Mouse (Mus musculus) liver, embryonic 13.5 days (tissue): ENCODE measurements at regions not wholly inside any gene's neighbourhood (a gene's known extent, or its start where the extent isn't known, plus 50 kb on each side); places are given as distances from the start of the nearest gene placed in this dataset.
"Not testable (repeated sequence)": the region's sequence is repeated elsewhere in the genome, so short reads cannot be mapped to it uniquely, and the experiment has no call there.

Experiments
- ATAC-seq: fragments of 200-750 bp; cut with Nextera tagmentation; 2 replicates; pipeline ENCODE4 v1.8.0; 2017; ENCODE audit warnings: low read depth, mild to moderate bottlenecking, moderate number of reproducible peaks, moderate library complexity
- DNase-seq: peaks from one replicate; pipeline ENCODE4 v3.0.0; 2022
- H3K27ac ChIP-seq: fragments of 300-500 bp; sonication (generic); 2 replicates; pipeline ENCODE4 v1.5.1; 2015; ENCODE audit warnings: moderate library complexity, mild to moderate bottlenecking, inconsistent platforms
- H3K27me3 ChIP-seq: fragments of 300-500 bp; sonication (generic); 2 replicates; pipeline ENCODE4 v1.6.1; 2015; ENCODE audit warnings: mild to moderate bottlenecking, inconsistent platforms
- H3K36me3 ChIP-seq: fragments of 300-500 bp; sonication (generic); 2 replicates; pipeline ENCODE4 v1.6.1; 2015; ENCODE audit warnings: mild to moderate bottlenecking, inconsistent platforms
- H3K4me1 ChIP-seq: fragments of 300-500 bp; sonication (generic); replicated peaks from 2 replicates; pipeline ENCODE4 v1.6.1; 2015; ENCODE audit warnings: inconsistent platforms
- H3K4me2 ChIP-seq: fragments of 300-500 bp; sonication (generic); 2 replicates; pipeline ENCODE4 v1.6.1; 2015; ENCODE audit warnings: inconsistent platforms, mild to moderate bottlenecking, moderate library complexity
- H3K4me3 ChIP-seq: fragments of 300-500 bp; sonication (generic); replicated peaks from 2 replicates; pipeline ENCODE4 v1.5.1; 2015; ENCODE audit warnings: mild to moderate bottlenecking, inconsistent platforms
- H3K9ac ChIP-seq: fragments of 300-500 bp; sonication (generic); 2 replicates; pipeline ENCODE4 v1.6.1; 2015; ENCODE audit warnings: mild to moderate bottlenecking, inconsistent platforms
- H3K9me3 ChIP-seq: fragments of 300-500 bp; sonication (generic); replicated peaks from 2 replicates; pipeline ENCODE4 v1.6.1; 2016; ENCODE audit warnings: inconsistent platforms
- WGBS: fragments of 180-500 bp; shearing (Covaris S2); methylation state at CpG from one replicate; pipeline ENCODE4 v1.1.7; 2015; ENCODE audit not compliant: insufficient replicate concordance; 5-methylcytosine and 5-hydroxymethylcytosine counted together

GRCm38 (mm10) chr11:16607900-16608422 is 99.7 kb upstream of the Sec61g start:
- not testable (repeated sequence) for DNase-seq, H3K4me2 ChIP-seq, H3K4me3 ChIP-seq

GRCm38 (mm10) chr11:16611741-16612140 is 103.5 kb upstream of the Sec61g start:
- no peaks in the 10 kb centered on the region for H3K27me3 ChIP-seq
- no peaks in the 10 kb centered on the region for H3K4me1 ChIP-seq
- no peak overlapping the region for H3K4me3 ChIP-seq
- DNase-seq (no peak), ATAC-seq (no peak)
- 37% methylated on average over 2 of the region's 2 CpGs for WGBS
- no peaks in the 10 kb centered on the region for H3K9me3 ChIP-seq
- no peak overlapping the region for H3K4me2 ChIP-seq
- no peak overlapping the region for H3K9ac ChIP-seq
- no peaks in the 10 kb centered on the region for H3K36me3 ChIP-seq
- H3K27ac ChIP-seq, result no peak overlapping the region

More at GRCm38 (mm10) chr11:16607900-16608422, 99.7 kb upstream of the Sec61g start:
- ATAC-seq, H3K9me3 ChIP-seq, H3K36me3 ChIP-seq, H3K27ac ChIP-seq, H3K4me1 ChIP-seq, H3K27me3 ChIP-seq, H3K9ac ChIP-seq: not testable (repeated sequence)
- 70% methylated on average over 3 of the region's 3 CpGs for WGBS

GRCm38 (mm10) chr11:16612524-16612923 is 104.2 kb upstream of the Sec61g start:
- Histone ChIP-seq H3K4me1 (no peaks in the 10 kb centered on the region), H3K4me3 (no peak overlapping the region), H3K9ac (no peak overlapping the region), H3K9me3 (no peaks in the 10 kb centered on the region), H3K4me2 (no peak overlapping the region), H3K27me3 (no peaks in the 10 kb centered on the region), H3K36me3 (no peaks in the 10 kb centered on the region), H3K27ac (no peak overlapping the region)
- ATAC-seq (no peak), DNase-seq (no peak)
- WGBS, result 55% methylated on average over 3 of the region's 3 CpGs

GRCm38 (mm10) chr11:16619736-16620135 is 111.5 kb upstream of the Sec61g start:
- no peaks in the 10 kb centered on the region for H3K9me3 ChIP-seq
- H3K27ac ChIP-seq, result no peak overlapping the region
- H3K4me3 ChIP-seq, result no peak overlapping the region
- no peak overlapping the region for H3K9ac ChIP-seq
- H3K27me3 ChIP-seq, result no peaks in the 10 kb centered on the region
- no peak overlapping the region for H3K4me2 ChIP-seq
- 56% methylated on average over 1 of the region's 1 CpGs for WGBS
- H3K36me3 ChIP-seq, result no peaks in the 10 kb centered on the region
- H3K4me1 ChIP-seq, result no peaks in the 10 kb centered on the region
- DNase-seq, result no peak
- no peak for ATAC-seq

GRCm38 (mm10) chr11:16623694-16624093 is 115.4 kb upstream of the Sec61g start:
- no peaks in the 10 kb centered on the region for H3K4me1 ChIP-seq
- H3K4me3 ChIP-seq, result no peak overlapping the region
- H3K9me3 ChIP-seq, result no peaks in the 10 kb centered on the region
- WGBS, result 30% methylated on average over 2 of the region's 2 CpGs
- H3K27ac ChIP-seq, result no peak overlapping the region
- no peak for ATAC-seq
- no peak for DNase-seq
- H3K4me2 ChIP-seq, result no peak overlapping the region
- H3K36me3 ChIP-seq, result no peaks in the 10 kb centered on the region
- H3K9ac ChIP-seq, result no peak overlapping the region
- no peaks in the 10 kb centered on the region for H3K27me3 ChIP-seq

- 61% methylated on average over 7 of the region's 7 CpGs for WGBS
- H3K27me3 ChIP-seq, result no peaks in the 10 kb centered on the region
Measured at GRCm38 (mm10) chr11:16627294-16628085, 119.2 kb upstream of the Sec61g start.

GRCm38 (mm10) chr11:16629410-16630129 is 121.3 kb upstream of the Sec61g start:
- no peak overlapping the region for H3K9ac ChIP-seq
- DNase-seq (no peak), ATAC-seq (no peak)
- no peak overlapping the region for H3K4me3 ChIP-seq
- H3K36me3 ChIP-seq, result no peaks in the 10 kb centered on the region
- H3K9me3 ChIP-seq, result no peaks in the 10 kb centered on the region
- H3K4me2 ChIP-seq, result no peak overlapping the region
- no peak overlapping the region for H3K27ac ChIP-seq
- 17% methylated on average over 1 of the region's 1 CpGs for WGBS
- no peaks in the 10 kb centered on the region for H3K27me3 ChIP-seq
- no peaks in the 10 kb centered on the region for H3K4me1 ChIP-seq

More at GRCm38 (mm10) chr11:16627294-16628085, 119.2 kb upstream of the Sec61g start:
- DNase-seq, result no peak
- H3K27ac ChIP-seq, result no peak overlapping the region
- H3K4me1 ChIP-seq, result no peaks in the 10 kb centered on the region
- no peaks in the 10 kb centered on the region for H3K36me3 ChIP-seq
- H3K4me3 ChIP-seq, result no peak overlapping the region
- no peak for ATAC-seq
- no peak overlapping the region for H3K9ac ChIP-seq
- no peaks in the 10 kb centered on the region for H3K9me3 ChIP-seq
- H3K4me2 ChIP-seq, result no peak overlapping the region

GRCm38 (mm10) chr11:16635796-16636195 is 116.2 kb upstream of the Egfr start:
- not testable (repeated sequence) for H3K4me1 ChIP-seq, H3K9me3 ChIP-seq, H3K4me3 ChIP-seq, H3K27ac ChIP-seq, H3K4me2 ChIP-seq, DNase-seq, ATAC-seq, H3K27me3 ChIP-seq, H3K36me3 ChIP-seq, H3K9ac ChIP-seq
- WGBS, result 85% methylated on average over 11 of the region's 11 CpGs

- Histone ChIP-seq H3K4me3 (no peak overlapping the region), H3K9me3 (no peaks in the 10 kb centered on the region), H3K4me2 (no peak overlapping the region), H3K9ac (no peak overlapping the region), H3K36me3 (no peaks in the 10 kb centered on the region), H3K27me3 (no peaks in the 10 kb centered on the region), H3K27ac (no peak overlapping the region), H3K4me1 (no peaks in the 10 kb centered on the region)
- ATAC-seq (no peak), DNase-seq (no peak)
- 60% methylated on average over 2 of the region's 2 CpGs for WGBS
Measured at GRCm38 (mm10) chr11:16637679-16638078, 114.3 kb upstream of the Egfr start.

- no peak overlapping the region for H3K9ac ChIP-seq
- H3K4me2 ChIP-seq, result no peak overlapping the region
- ATAC-seq (no peak), DNase-seq (no peak)
- no peak overlapping the region for H3K4me3 ChIP-seq
- no peaks in the 10 kb centered on the region for H3K36me3 ChIP-seq
- no peaks in the 10 kb centered on the region for H3K4me1 ChIP-seq
- H3K27ac ChIP-seq, result no peak overlapping the region
- H3K27me3 ChIP-seq, result no peaks in the 10 kb centered on the region
- no peaks in the 10 kb centered on the region for H3K9me3 ChIP-seq
- 59% methylated on average over 4 of the region's 4 CpGs for WGBS
Measured at GRCm38 (mm10) chr11:16638349-16638748, 113.7 kb upstream of the Egfr start.

GRCm38 (mm10) chr11:16649599-16649998 is 102.4 kb upstream of the Egfr start:
- no peaks in the 10 kb centered on the region for H3K4me1 ChIP-seq
- H3K36me3 ChIP-seq, result no peaks in the 10 kb centered on the region
- H3K27me3 ChIP-seq, result no peaks in the 10 kb centered on the region
- ATAC-seq, result no peak
- H3K4me3 ChIP-seq, result no peak overlapping the region
- H3K9ac ChIP-seq, result no peak overlapping the region
- no peak for DNase-seq
- H3K4me2 ChIP-seq, result no peak overlapping the region
- H3K27ac ChIP-seq, result no peak overlapping the region
- H3K9me3 ChIP-seq, result no peaks in the 10 kb centered on the region
